Mouse (Mus musculus) testis, postnatal 14 days (tissue): ENCODE measurements around the gene Ripk3.

ENCODE experiments used
- DNase-seq: peaks from one replicate; pipeline ENCODE4 v3.0.0; 2021; ENCODE audit warnings: low spot score

Gene Ripk3

DNA sequence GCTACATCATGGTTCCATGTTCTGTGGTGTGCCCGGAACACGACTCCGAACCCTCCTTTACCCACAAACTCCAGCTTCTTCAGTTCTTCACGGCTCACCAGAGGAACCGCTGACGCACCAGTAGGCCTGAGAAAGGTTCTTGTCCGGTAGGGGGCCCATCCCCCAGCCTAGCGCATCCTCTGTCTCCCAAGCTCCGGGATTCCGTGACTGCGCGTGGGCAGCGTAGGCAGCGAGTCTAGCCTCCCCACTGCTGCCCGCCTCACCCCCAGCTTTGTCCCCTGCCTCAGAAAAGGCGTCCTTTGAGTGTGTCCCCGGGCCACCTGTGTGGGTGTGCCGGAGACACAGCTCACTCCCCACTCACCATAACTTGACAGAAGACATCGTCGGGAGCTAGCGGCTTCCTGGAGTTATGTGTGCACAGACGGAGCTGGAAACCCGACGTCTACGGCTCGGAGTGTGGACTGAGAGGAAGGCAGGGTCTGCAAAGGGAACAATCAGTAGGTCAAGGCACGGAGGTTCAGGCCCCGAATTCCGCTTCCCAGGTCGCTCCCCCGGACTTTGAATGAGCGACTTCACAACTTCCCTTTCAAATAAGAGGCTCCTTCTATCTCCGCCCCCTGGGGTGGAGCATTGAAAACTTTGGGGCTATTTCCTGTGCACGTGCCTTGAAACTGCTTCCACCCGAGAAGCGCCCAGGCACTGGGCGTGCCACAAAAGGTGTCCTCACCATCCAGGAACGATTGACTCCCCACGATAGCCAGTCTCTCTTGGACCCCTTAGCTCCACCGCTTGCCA is at the start of gene Ripk3:
Gene Ripk3 (minus strand): TSS at position 610 of the 795 bp plus-strand sequence.
- peak; percentile 19 for DNase-seq

DNA sequence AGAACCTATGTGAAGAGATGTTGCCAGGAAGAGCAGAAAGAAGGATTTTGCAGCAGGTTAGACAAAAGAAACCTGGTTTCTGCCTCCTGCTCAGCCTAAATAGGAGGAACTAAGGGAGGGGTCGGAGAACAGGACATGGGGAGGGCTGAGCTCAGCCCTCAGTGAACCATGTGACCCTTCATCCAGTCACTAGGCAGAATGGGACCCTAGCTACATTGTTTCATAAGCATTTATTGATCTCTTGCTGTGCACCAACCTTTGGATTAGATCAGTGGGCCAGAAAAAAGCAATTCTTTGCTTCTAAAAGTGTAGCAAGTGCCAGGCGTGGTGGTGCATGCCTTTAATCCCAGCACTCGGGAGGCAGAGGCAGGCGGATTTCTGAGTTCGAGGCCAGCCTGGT is 49.6 kb upstream of the Ripk3 start:
- DNase-seq: no peak

DNA sequence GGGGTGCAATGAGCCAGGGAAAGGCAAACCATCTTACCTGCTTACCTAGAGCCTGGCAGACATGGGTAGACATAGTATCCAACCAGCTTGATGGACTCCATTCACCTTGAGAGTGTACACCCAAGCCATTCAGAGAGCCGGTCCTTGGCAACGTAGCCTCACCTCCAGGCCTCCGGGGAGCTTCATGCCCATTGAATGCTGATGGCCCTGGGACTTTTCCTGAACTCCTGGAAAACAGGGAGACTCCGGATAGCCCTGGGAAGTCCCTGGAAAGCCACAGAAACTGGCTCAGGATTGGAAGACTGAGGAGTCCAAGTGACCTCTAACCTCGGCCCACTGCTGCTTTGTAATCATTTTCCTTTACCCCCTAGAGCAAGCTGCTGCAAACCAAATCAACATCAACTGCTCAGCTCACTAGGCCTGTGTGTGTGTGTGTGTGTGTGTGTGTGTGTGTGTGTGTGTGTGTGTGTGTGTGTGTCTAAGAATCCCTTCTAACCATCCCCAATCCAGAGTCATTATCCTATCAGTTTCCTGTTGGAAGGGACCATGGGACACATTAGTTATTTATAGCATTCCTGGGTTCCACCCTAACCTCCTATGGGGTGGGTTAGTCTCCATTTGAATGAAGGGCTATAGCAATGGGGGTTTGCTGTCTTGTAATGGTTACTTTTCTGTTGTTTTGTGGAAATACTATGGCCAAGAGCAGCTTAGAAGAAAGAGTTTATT is 46.3 kb upstream of the Ripk3 start:
- no peak for DNase-seq

DNA sequence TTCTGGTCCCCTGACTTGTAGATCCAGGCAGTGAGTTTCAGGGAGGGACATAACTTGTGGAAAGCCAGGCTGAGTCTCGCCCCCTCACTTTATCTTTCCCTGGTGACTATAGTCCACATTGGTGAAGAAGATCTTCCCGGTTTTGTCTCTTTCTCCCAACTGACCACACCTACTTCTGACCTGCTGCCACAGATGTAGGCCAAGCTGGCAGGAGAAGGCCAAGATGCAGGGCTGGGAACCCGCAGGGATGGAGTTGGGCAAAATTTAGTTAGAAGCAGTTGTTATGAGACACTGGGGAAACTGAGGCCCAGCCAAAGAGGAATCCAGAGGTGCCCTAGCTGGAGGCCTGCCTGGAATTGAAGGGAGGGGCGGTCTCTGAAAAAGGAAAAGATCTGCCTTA is 44.5 kb upstream of the Ripk3 start:
- no peak for DNase-seq

DNA sequence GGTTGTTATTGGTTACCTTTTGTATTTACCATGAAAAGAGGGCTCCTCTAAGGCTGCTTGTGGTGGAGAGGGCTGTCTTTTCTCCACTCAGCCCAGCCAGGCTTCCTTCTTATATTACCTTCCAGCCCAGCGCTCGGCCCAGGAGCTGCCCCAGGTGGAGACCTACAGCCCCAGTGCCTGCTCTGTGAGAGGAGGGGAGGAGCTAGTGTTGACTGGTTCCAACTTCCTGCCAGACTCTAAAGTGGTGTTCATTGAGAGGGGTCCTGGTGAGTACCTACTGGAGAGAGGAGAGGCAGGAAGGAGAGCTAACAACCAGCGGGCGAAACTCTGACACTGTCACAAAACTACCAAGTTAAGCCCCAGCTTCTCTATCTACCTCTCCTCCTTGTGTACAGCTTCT is 41.7 kb upstream of the Ripk3 start:
- DNase-seq: no peak

DNA sequence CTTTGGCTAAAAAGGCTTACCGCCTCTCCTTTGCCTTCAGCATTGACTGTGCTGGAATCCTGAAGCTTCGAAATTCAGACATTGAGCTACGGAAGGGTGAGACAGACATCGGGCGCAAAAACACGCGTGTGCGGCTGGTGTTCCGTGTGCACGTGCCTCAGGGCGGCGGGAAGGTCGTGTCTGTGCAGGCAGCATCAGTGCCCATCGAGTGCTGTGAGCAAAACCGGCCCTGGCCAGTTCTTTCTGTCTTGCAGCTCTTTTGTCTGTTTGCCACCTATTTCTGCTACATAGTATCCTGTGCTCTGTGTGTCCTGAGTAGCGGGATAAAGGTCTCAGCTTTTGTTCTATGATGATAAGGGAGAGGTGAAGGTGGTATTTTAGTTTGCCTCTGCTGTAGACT is 41.2 kb upstream of the Ripk3 start:
- DNase-seq: no peak

DNA sequence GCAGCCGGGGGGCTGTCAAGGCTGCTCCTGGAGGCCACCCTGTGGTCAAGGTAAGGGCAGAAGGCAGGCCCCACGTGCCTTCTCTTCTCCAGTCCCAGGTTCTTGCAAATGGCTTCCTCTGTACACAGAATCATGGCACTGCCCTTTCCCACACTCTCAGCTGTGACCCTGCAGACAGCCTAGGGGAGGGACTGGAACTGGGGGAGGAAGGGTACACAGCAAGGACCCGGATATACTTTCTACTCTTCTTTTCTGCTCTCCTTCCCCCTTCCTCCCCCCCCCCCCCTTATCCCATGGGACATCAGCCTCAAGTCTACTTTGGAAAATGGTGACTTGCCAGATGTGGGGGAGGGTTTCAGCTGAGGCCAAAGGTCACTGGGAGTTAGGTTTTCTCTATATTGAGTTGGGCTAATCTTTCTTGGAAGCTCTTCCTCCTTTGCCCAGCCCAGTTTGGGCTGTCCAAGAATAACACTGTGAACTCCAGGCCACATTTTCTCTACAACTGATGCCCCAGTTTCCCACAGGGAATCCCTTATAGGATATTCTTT is 40.1 kb upstream of the Ripk3 start:
- DNase-seq: no peak

DNA sequence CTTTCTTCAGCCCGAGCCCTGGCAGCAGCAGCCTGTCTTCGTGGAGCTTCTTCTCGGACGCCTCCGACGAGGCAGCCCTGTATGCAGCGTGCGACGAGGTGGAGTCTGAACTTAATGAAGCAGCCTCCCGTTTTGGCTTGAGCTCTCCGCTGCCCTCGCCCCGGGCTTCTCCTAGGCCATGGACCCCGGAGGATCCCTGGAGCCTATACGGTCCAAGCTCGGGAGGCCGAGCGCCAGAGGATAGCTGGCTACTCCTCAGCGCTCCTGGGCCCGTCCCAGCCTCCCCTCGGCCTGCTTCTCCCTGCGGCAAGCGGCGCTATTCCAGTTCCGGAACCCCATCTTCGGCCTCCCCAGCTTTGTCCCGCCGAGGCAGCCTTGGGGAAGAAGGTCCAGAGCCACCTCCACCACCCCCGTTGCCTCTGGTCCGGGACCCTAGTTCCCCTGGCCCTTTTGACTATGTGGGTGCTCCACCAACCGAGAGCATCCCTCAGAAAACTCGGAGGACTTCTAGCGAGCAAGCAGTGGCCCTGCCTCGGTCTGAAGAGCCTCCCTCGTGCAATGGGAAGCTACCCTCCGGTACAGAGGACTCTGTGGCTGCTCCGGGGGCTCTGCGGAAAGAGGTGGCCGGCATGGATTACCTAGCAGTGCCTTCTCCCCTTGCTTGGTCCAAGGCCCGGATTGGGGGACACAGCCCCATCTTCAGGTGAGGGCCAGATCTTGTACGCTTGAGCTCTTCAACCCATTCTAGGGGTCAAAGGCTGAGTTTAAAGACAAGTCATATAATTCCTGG is 38.1 kb upstream of the Ripk3 start:
- peak; percentile 8 for DNase-seq

DNA sequence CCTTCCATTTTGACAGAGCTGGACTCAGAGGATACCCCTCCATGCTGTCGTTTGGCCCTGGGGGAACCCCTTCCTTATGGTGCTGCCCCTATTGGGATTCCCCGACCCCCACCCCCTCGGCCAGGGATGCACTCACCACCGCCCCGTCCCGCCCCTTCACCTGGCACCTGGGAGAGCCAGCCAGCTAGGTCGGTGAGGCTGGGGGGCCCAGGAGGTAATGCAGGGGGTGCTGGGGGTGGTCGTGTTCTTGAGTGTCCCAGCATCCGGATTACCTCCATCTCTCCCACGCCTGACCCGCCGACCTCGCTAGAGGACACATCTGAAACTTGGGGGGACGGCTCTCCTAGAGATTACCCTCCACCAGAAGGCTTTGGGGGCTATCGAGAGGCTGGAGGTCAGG is 37.5 kb upstream of the Ripk3 start:
- peak; percentile 6 for DNase-seq

DNA sequence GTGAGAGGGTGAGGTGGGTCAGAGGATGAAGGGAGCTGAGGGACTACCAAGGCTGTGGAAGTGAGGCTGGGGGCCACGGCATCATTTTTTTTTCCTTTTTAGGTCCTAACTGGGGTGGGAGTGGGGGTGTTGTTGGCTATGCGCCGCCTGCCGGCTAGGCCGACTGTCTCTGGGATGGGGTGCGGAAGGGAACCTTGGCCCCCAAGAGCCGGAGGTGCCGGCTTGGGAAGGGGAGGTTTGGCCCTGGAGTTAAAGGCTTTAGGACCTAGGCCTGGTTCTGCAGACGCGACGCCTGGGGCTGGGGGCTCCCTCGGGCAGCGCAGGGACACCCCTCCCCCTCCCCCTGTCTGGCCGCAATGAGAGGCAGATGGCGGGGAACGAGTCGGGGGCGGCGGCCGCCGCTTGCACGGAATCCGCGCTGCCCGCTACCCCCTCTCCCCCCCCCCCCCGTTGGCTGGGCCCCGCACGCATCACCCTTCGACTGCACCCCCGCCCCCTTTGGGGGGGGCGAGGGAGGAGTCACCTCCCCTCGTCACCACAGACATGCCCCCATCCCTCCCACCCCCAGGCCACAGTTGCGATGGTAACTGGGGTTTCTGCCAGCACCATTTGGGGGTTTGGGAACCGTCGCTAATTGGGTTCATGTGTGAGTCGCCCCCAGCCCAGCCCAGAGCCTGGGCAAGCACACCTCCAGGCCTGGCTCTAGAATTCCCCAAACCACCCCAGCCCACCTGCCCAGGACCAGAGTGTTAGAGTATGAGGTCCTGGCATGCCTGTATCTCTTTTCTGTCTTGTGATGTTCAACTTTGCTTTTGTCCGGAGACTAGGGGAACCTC is 36.8 kb upstream of the Ripk3 start:
- DNase-seq: peak; percentile 14

DNA sequence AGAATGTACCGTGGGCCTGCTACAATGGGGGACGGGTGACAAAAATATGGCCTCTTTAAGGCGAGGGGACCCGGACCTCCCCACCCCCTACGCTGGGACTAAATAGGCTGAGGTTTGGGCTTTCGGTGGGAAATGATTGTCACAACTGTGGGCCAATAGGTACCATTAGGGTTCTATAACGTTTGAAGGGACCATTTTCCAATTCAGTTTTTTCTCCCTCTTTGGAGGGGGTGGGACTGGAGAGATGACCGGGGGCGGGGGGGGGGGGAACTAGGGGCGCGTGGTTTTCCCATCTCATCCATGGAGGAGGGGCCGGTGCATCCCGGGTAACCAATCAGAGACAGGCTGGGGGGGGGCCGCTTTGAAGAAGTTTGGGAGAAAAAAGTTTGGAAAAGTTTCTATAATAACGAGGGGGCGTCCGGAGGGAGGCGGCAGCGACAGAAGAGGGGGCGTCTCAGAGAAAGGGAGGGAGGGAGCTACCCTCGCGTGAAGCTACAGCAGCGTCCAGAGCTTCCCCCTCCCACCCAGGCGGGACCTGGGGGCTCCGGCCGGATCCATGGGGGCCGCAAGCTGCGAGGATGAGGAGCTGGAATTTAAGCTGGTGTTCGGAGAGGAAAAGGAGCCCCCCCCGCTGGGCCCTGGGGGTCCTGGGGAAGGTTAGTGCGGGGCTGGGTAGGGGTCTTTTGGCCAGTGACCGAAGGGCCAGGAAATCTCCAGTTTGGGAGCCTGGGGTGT is 36.0 kb upstream of the Ripk3 start:
- DNase-seq: peak; percentile 21

DNA sequence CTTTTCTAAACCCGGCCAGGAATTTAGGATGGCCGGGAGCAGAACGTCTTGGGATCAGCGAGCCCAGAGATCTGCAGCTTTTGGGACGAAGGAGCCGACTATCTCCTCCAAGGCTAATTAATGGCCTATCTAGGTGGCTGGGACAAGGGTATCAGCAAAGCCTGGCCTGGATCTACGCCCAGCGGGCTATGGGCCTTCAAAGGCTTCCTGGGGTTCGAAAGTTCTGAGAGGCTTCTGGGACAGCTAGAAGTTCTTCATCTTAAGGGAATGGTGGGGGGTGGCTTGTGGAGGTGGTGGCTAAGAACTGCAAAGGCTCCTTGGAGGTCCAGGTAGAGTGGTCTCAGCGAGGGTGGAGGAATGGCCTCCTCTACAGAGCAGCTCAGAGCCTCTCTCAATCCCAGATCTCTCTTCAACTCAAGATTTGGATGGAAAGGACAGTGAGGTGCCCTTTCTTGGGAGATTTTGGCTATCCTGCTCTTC is 35.4 kb upstream of the Ripk3 start:
- DNase-seq: peak; percentile 36

DNA sequence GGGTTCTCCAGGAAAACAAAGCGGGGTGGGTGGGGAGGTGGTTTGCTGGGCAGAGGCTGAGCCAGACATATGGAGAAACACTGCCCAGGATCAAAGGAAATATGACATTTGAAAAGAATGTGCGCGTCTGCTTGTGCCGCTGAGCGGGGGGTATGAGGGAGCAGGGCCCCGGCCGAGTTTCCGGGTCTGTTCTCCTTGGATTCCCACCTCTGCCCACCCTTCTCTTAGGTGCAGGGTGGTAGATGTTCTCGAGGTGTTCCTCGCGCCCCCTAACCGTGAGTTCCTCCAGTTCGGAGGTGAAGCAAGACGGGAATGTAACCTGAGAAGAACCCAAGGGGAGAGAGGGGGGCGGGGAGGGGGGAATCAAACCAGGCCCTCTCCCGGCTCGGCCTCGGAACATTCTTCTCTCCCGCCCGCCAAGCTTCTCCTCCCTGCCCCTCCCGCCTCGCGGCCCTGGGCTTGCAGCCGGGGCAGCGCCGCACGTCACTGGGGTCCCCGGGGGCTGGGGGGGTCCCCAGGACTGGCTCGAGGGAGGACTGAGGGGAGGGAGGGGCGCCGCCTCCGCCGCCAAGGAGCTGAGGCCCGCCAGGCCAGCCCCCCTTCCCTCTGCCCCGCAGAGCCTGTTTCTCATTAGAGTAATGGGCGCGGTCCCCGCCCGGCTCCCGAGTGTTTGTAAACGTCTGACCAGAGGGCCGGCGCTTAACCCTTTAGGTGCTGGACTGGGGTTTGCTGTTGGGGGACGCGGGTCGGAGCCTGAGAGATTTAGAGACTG is 34.5 kb upstream of the Ripk3 start, which contains the start of gene Nfatc4:
Gene Nfatc4 (plus strand): TSS at position 154 of the 772 bp plus-strand sequence.
- peak; percentile 83 for DNase-seq

DNA sequence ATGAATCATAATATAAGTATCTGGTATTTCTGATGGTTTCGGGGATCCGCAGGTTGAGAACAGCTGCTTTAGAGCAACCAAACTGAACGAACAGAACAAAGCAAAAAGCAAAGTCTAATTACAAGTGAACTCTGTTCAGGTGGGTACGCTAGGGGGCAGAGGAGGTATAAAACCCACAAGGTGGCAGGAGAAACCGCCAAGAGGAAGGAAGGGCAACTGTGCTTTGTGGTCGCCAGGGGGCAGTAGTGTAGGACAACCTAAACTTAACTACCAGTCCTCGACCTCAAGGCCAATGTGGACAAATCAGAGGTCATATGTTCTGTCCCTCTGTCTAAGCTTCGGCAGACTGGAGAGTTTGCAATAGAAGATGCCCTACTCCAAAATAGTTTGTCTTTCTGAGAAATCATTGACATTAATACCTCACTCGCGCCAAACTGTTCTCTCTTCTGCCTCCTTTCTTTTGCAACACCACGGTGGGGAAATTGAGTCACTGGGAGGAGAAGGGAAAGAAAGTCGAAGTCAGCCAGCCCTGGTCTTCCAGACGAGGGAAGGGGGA is 33.8 kb upstream of the Ripk3 start:
- DNase-seq: peak; percentile 81

DNA sequence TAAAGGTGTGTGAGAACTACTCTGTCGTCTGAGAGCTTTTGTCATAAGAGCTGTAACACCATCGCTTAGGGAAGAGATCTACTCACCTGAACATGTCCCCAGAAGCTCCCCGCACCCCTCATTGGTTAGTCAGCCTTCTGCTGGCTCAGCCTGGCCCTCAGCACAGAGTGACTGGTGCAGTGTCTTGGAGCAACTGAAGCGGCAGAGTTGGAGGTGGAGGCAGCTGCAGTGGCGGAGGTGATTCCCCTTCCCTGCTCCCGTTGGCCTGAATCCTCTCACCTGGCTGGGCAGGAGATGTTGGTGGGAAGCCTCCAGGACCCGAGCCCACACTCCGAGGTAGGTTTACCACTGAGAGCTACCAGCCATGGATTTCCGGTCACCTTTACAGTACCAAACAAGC is 31.9 kb upstream of the Ripk3 start:
- peak; percentile 4 for DNase-seq

DNA sequence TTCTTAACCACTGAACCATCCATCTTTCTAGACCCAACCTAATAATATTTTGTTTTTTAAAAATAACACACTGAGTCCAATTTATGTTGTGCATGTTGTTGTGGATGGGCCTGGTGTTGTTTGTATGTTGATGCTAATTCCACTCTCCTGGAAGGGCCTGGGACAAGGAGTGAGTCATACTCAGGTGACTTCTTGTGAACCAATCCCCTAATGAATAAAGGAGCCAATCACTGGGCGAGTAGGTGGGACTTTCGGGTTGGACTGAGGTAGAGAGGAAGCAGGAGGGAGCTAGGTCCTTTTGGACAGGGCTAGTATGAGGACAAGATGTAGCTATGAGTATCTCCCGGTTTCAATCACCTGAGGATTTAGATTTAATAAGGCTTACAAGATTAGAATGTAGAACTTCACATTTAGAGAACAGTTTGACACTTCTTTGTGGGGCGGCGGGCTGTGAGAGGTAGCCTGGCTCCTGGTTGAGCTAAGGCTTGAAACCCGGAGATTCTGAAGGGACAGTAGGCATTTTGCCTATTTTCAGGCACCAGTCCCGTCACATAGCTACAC is 31.3 kb upstream of the Ripk3 start:
- DNase-seq: peak; percentile 8

DNA sequence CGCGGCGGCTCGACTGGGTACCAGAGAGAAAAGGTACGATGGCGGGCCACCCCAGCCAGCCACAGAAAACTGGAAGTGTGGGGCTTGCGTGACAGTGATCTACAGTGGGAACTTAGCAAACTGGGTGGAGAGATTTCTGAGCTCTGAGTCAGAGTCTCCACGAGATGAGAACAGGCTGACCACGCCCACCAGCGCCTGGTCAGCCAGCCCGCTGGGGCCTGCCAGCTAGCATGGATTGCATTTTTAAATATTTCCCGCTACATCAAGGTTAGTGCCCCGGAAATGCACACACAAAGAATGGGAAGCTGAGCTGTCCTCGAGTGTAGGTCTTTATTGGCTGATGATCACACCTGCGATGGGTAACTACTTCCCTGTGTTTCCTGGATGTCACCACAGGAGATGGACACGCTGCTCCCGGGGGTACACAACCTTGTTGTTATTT is 26.7 kb upstream of the Ripk3 start:
- DNase-seq: no peak

DNA sequence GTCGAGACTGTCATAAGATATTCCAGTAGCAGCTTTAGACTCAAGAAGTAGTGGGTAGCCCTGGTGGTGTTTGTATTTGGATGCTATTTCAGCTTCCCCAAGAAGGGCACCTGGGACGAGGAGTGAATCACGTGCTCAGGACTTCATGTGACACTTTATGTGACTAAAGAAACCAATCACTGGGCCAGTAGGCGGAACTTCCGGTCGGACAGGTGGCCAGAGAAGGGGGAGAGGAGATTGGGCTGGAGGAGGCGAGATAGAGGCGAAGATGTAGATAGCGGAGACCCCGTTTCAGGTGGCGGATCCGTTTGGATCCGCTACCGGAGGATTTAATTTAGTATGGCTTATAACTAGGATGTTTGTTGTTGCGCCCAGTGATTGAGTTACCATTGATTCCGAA is 26.2 kb upstream of the Ripk3 start:
- DNase-seq: peak; percentile 82
